Mouse (Mus musculus) T-helper 17 cell (primary cell): ENCODE measurements around the gene Mtmr2.
"Not testable (repeated sequence)": the region's sequence is repeated elsewhere in the genome, so short reads cannot be mapped to it uniquely, and the experiment has no call there.

Experiments used
- in situ Hi-C, 2 experiments: fragments of 300-600 bp; cut with MboI, MseI; formaldehyde crosslinking; loops; 1 replicate in 1 of 2; 2 replicates in 1 of 2; pipeline ENCODE4 v1.15.1; 2025; ENCODE audit warnings: high pct_unique_total_duplicates in 2 of 2

Mtmr2 gene

GRCm38 (mm10) chr9:13748404-13748797 lies at the start of gene Mtmr2:
TSS of gene Mtmr2 (plus strand) at chr9:13748410.
- in situ Hi-C loops = no loop called here

GRCm38 (mm10) chr9:13699061-13699780 lies 49.0 kb upstream of the Mtmr2 start:
- in situ Hi-C loops = no loop called here

- in situ Hi-C loops = no loop called here
These were observed 48.5 kb upstream of the Mtmr2 start for GRCm38 (mm10) chr9:13699781-13700116.

GRCm38 (mm10) chr9:13701773-13702172 lies 46.4 kb upstream of the Mtmr2 start:
- in situ Hi-C loops = no loop called here

- in situ Hi-C loops = no loop called here
These were observed 45.1 kb upstream of the Mtmr2 start for GRCm38 (mm10) chr9:13703100-13703499.

- in situ Hi-C loops = no loop called here
These were observed 43.3 kb upstream of the Mtmr2 start for GRCm38 (mm10) chr9:13704917-13705316.

- in situ Hi-C loops = no loop called here
These were observed 41.1 kb upstream of the Mtmr2 start for GRCm38 (mm10) chr9:13707066-13707555.

- in situ Hi-C loops = no loop called here
These were observed 38.8 kb upstream of the Mtmr2 start for GRCm38 (mm10) chr9:13709436-13709835.

GRCm38 (mm10) chr9:13715891-13716290 lies 32.3 kb upstream of the Mtmr2 start:
- in situ Hi-C loops = loop anchor here (5.0 to 10.0 kb wide), 3 partner anchors 301 to 479 kb away; partner anchors contain the start of gene Maml2 (in 2 of the 2)

GRCm38 (mm10) chr9:13716316-13717099 lies 31.7 kb upstream of the Mtmr2 start:
- in situ Hi-C loops = loop anchor here (5.0 to 10.0 kb wide), 3 partner anchors 302 to 479 kb away; partner anchors contain the start of gene Maml2 (in 2 of the 2)

GRCm38 (mm10) chr9:13748798-13749674 lies 826 bp downstream of the Mtmr2 start:
- in situ Hi-C loops = no loop called here

- in situ Hi-C loops = no loop called here
These were observed 1.4 kb downstream of the Mtmr2 start for GRCm38 (mm10) chr9:13749675-13749998.

GRCm38 (mm10) chr9:13752543-13752942 lies 4.3 kb downstream of the Mtmr2 start:
- in situ Hi-C loops = no loop called here

GRCm38 (mm10) chr9:13760430-13760829 lies 12.2 kb downstream of the Mtmr2 start:
- in situ Hi-C loops = no loop called here

GRCm38 (mm10) chr9:13765624-13766023 lies 17.4 kb downstream of the Mtmr2 start:
- in situ Hi-C loops = no loop called here

GRCm38 (mm10) chr9:13766570-13766969 lies 18.4 kb downstream of the Mtmr2 start:
- in situ Hi-C loops = no loop called here

- in situ Hi-C loops = no loop called here
These were observed 26.5 kb downstream of the Mtmr2 start for GRCm38 (mm10) chr9:13774732-13775131.

GRCm38 (mm10) chr9:13781985-13782384 lies 33.8 kb downstream of the Mtmr2 start:
- in situ Hi-C loops = loop anchor here in 1 of 2 experiments (10.0 kb wide), 1 partner anchor 1773 kb away; no protein-coding TSS in a partner anchor

GRCm38 (mm10) chr9:13790864-13791263 lies 42.7 kb downstream of the Mtmr2 start:
- in situ Hi-C loops = not testable (repeated sequence)

- in situ Hi-C loops = no loop called here
These were observed 46.1 kb downstream of the Mtmr2 start for GRCm38 (mm10) chr9:13794302-13794701.

- in situ Hi-C loops = no loop called here
These were observed 46.5 kb downstream of the Mtmr2 start for GRCm38 (mm10) chr9:13794756-13795155.

- in situ Hi-C loops = loop anchor here in 1 of 2 experiments (5.0 to 25.0 kb wide), 2 partner anchors 567 to 1533 kb away; no protein-coding TSS in a partner anchor
These were observed 56.3 kb downstream of the Mtmr2 start for GRCm38 (mm10) chr9:13804480-13804879.
